Mouse (Mus musculus) thymus, adult 2 months (tissue): ENCODE results near the gene Enpp3.

Experiments
- CTCF ChIP-seq: fragments of 200-500 bp; IDR thresholded peaks from 2 replicates; pipeline ENCODE4 v1.5.1; 2012; ENCODE audit warnings: mild to moderate bottlenecking, control low read depth, low read length, moderate library complexity, borderline replicate concordance; ENCODE audit not compliant: control insufficient read depth, poor library complexity, insufficient read depth; ENCODE audit errors: extremely low read depth
- POLR2A ChIP-seq: fragments of 200-500 bp; IDR thresholded peaks from 2 replicates; pipeline ENCODE4 v1.6.1; 2012; ENCODE audit warnings: mild to moderate bottlenecking, low read length, control low read depth, moderate library complexity; ENCODE audit not compliant: control insufficient read depth, poor library complexity, insufficient read depth; ENCODE audit errors: extremely low read depth

DNA sequence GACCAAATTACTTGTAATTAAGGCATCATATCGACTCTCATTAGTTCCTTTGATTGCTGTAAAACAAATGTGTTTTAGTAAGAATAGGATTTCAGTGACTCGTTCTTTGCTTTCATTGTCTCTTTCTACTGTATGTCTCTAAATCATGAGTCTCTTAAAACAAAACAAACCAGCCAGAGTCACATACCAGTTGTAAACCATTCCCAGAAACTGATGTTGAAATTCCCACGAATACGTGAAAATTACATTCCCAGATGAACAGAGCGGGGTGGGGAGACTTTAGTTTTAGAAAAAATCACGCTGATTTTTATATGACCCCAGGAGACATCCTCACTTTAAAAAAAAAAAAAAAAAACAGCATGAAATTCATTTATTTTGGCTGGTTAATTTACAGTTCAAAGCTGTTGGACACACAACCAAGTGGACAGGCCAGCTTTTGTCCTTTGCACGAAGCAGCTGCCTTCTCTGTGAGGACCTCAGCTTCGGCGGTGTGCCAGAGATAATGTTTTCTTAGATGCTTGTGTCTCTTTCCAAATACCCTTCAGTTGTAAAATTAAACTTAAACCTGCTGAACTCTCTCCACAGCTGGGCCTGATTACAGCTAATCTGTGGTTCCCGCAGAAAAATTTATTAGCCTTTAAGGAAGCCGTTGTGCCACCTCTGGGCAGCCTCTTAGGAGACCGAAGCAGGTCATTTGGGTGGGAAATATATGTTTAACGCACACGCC is 64.5 kb downstream of the Enpp3 start:
- no peak for TF ChIP-seq POLR2A
- TF ChIP-seq CTCF, result no peak
